Mouse (Mus musculus): Measurements from ENCODE around the gene Pik3r5.

- TF ChIP-seq GATA1 (IDR thresholded peaks at IDR 0.05; ENCODE audit: borderline replicate concordance, low read length) (no peak), FLI1 (IDR thresholded peaks at IDR 0.05; ENCODE audit: low read length) (no peak)
These were observed 100.1 kb downstream of the Pik3r5 start for GRCm38 (mm10) chr11:68531941-68532535.
